Comparison of ENCODE assay signal across 10 mouse cellular contexts in the genomic region with DNA sequence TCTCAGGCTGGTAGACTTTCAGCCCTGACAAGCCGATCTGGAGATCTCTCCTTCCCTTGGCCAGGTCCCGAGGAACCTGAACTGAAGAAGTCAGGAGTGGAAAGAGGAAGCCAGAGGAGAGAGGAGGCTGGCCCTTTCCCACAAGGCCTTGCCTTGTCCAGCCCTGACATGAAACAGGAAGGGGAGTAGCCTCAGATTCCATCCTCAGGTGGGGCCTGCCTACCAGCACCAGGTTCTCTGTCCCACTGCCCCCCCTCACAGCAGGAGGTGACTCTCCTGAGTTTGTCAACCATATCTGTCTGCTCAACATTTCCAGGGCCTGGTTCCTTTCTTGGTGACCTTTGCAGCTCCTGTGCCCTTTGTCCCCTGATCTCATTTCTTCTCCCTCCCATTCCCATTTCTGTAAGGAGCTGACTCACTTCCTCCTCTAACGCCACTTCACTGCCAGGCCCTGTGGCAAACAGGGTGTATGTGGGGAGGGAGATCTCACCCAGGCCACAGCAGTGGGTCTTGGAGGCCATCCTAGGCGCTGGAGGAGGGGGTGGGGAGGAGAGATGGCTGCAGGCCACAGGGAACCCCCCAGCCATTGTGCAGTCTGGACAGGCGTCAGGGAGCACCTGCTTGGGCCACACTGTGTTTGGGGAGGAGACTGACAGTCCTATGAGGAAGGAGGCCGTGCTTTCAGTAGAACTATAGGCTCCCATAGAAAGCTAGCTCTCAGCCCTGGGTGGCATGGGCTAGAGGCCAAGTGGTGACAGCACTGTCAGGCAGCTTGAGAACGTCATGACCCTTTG. TPM values are rescaled to one million over a fixed set of nuclear protein-coding genes. Genes with fewer than 3 reads are reported as not detected.
DNase-seq lines count a peak whose midpoint lies in the region; ATAC-seq and TF ChIP-seq lines count a peak whose summit lies in the region.
"Had no signal": no experiment of that assay in that cellular context is flagged by ENCODE, and none has a peak within 500 bp of the region (broad histone marks: within the 10 kb centered on the region; RNA-seq: fewer than 3 reads in every experiment).

No protein-coding gene starts in this region.

- peak; percentile 93 for DNase-seq in layer of hippocampus, adult 9-11 months
- no peak for DNase-seq in layer of hippocampus, postnatal 14 days (ENCODE audit: low spot score in 2 of 2)
- DNase-seq in brain, embryonic 14.5 days (ENCODE audit: low read depth): peak; percentile 72
- no peak for DNase-seq in heart, embryonic 10.5 days (ENCODE audit: low spot score)
- DNase-seq in lung, postnatal 14 days: peak; percentile 52
- DNase-seq in thymus, postnatal 36 days: no peak
- DNase-seq in urinary bladder, postnatal 4 days (ENCODE audit: low spot score in 2 of 2): no peak

- H3K36me3 ChIP-seq in heart, embryonic 10.5 days: 0 out of 2 replicates have a peak, but pooled peaks cover 1% of the 10 kb centered on the region
- no peaks in the 10 kb centered on the region for H3K36me3 ChIP-seq in kidney, embryonic 15.5 days
- H3K36me3 ChIP-seq: neural tube, embryonic 12.5 days had no signal

- H3K9me3 ChIP-seq in heart, embryonic 10.5 days: no peaks in the 10 kb centered on the region
- no peaks in the 10 kb centered on the region for H3K9me3 ChIP-seq in kidney, embryonic 15.5 days (replicated peaks)
- H3K9me3 ChIP-seq: neural tube, embryonic 12.5 days had no signal

- H3K4me3 ChIP-seq in heart, embryonic 10.5 days: peak overlapping the region; percentile 34; the same call in 1 of the 2 replicates
- no peak overlapping the region for H3K4me3 ChIP-seq in kidney, embryonic 15.5 days (replicated peaks)
- H3K4me3 ChIP-seq: neural tube, embryonic 12.5 days had no signal

- peaks cover 74% of the 10 kb centered on the region for H3K4me1 ChIP-seq in heart, embryonic 10.5 days
- H3K4me1 ChIP-seq in kidney, embryonic 15.5 days: peaks cover 69% of the 10 kb centered on the region

- 23% methylated on average over 7 of the region's 7 CpGs for WGBS in heart, embryonic 10.5 days
- WGBS in kidney, embryonic 15.5 days: 49% methylated on average over 7 of the region's 7 CpGs

- no peak for TF ChIP-seq POLR2A in brain, embryonic 14.5 days (IDR thresholded peaks at IDR 0.05; ENCODE audit: borderline replicate concordance, extremely low read depth, insufficient read depth, insufficient read length, poor library complexity, severe bottlenecking)

- peak; percentile 40 for ATAC-seq in kidney, embryonic 15.5 days (replicated peaks; ENCODE audit: low FRiP score)

- no peak overlapping the region for H3K9ac ChIP-seq in kidney, embryonic 15.5 days
- H3K9ac ChIP-seq: neural tube, embryonic 12.5 days had no signal

- H3K27me3 ChIP-seq in heart, embryonic 10.5 days (ENCODE audit: insufficient read depth, poor library complexity, severe bottlenecking): no peaks in the 10 kb centered on the region
- H3K27me3 ChIP-seq in kidney, embryonic 15.5 days: no peaks in the 10 kb centered on the region
- H3K27me3 ChIP-seq: neural tube, embryonic 12.5 days had no signal

- no peak for TF ChIP-seq CTCF in brain, embryonic 14.5 days (IDR thresholded peaks at IDR 0.05; ENCODE audit: borderline replicate concordance, extremely low read depth, insufficient read depth, insufficient read length)

- H3K27ac ChIP-seq in heart, embryonic 10.5 days: peak overlapping the region; percentile 91
- H3K27ac ChIP-seq in kidney, embryonic 15.5 days: peak overlapping the region; percentile 94
- H3K27ac ChIP-seq: neural tube, embryonic 12.5 days had no signal

- peak overlapping the region; percentile 12; the same call in 1 of the 2 replicates for H3K4me2 ChIP-seq in kidney, embryonic 15.5 days
- H3K4me2 ChIP-seq: neural tube, embryonic 12.5 days had no signal

RNA-seq across cellular contexts. Expression of gene Gm10277, which starts 1.6 kb away (rescaled TPM):
- total RNA-seq in layer of hippocampus, postnatal 14 days (2021): not detected
- polyA plus RNA-seq in brain, embryonic 14.5 days (2012; rRNA removed): not detected in 2 replicates
- 1.1 and 1.6 TPM in 2 replicates for polyA plus RNA-seq in heart, embryonic 10.5 days (2016; fragmentation: Nextera tagmentation; extraction: Ambion mirVana)
- polyA plus RNA-seq in kidney, embryonic 15.5 days (2015; fragmentation: Nextera tagmentation; extraction: Ambion mirVana): 1.5 and 2.3 TPM in 2 replicates
- total RNA-seq: adrenal gland, adult 18-20 months had no signal

RNA-seq across cellular contexts. Expression of gene Myo18a, which starts 22.9 kb away (rescaled TPM):
- 100 to 1,000 TPM; 159 to 173 TPM for total RNA-seq in layer of hippocampus, postnatal 14 days (2021)
- 45.6 and 67.3 TPM in 2 replicates for polyA plus RNA-seq in brain, embryonic 14.5 days (2012; rRNA removed)
- polyA plus RNA-seq in heart, embryonic 10.5 days (2016; fragmentation: Nextera tagmentation; extraction: Ambion mirVana): 95.5 and 153 TPM in 2 replicates
- 30.4 and 31.8 TPM in 2 replicates for polyA plus RNA-seq in kidney, embryonic 15.5 days (2015; fragmentation: Nextera tagmentation; extraction: Ambion mirVana)

Comparison
In these comparisons a context has a peak if more than half of its experiments do, and no peak if none do; other contexts are left out.
1. DNase-seq: peak in layer of hippocampus, adult 9-11 months (single experiment), brain, embryonic 14.5 days (single experiment) and lung, postnatal 14 days (single experiment); none in layer of hippocampus, postnatal 14 days (0 of 2), heart, embryonic 10.5 days (single experiment), thymus, postnatal 36 days (0 of 2) and urinary bladder, postnatal 4 days (0 of 2).